Mouse (Mus musculus) stomach, postnatal 0 days (tissue): ENCODE results near the gene Hist1h2bk. TPM values are rescaled to one million over a fixed set of nuclear protein-coding genes. Genes with fewer than 3 reads are reported as not detected.
"Not testable (repeated sequence)": the region's sequence is repeated elsewhere in the genome, so short reads cannot be mapped to it uniquely, and the experiment has no call there.

ENCODE experiments used
- ATAC-seq: fragments of 200-750 bp; cut with Nextera tagmentation; 2 replicates; pipeline ENCODE4 v1.8.0; 2017; ENCODE audit not compliant: low FRiP score, low TSS enrichment
- DNase-seq: peaks from one replicate; pipeline ENCODE4 v3.0.0-alpha.2; 2016; ENCODE audit warnings: low spot score
- H3K27ac ChIP-seq: fragments of 300-500 bp; sonication (generic); replicated peaks from 2 replicates; pipeline ENCODE4 v1.5.1; 2014; ENCODE audit warnings: mild to moderate bottlenecking, control low read depth
- H3K27me3 ChIP-seq: fragments of 300-500 bp; sonication (generic); 2 replicates; pipeline ENCODE4 v1.6.1; 2014; ENCODE audit warnings: low read length; ENCODE audit not compliant: control insufficient read depth, insufficient read depth
- H3K36me3 ChIP-seq: fragments of 300-500 bp; sonication (generic); 2 replicates; pipeline ENCODE4 v1.6.1; 2014; ENCODE audit warnings: low read length, mixed read lengths; ENCODE audit not compliant: control insufficient read depth, insufficient read depth
- H3K4me1 ChIP-seq: fragments of 300-500 bp; sonication (generic); replicated peaks from 2 replicates; pipeline ENCODE4 v1.6.1; 2014; ENCODE audit warnings: antibody characterized with exemption; ENCODE audit not compliant: control insufficient read depth, insufficient read depth
- H3K4me2 ChIP-seq: fragments of 300-500 bp; sonication (generic); replicated peaks from 2 replicates; pipeline ENCODE4 v1.6.1; 2014; ENCODE audit warnings: low read depth, mild to moderate bottlenecking, control low read depth, moderate library complexity
- H3K4me3 ChIP-seq: fragments of 300-500 bp; sonication (generic); 2 replicates; pipeline ENCODE4 v1.5.1; 2014; ENCODE audit warnings: low read depth, low read length, control low read depth
- H3K9ac ChIP-seq: fragments of 300-500 bp; sonication (generic); 2 replicates; pipeline ENCODE4 v1.6.1; 2014; ENCODE audit warnings: mild to moderate bottlenecking, low read length, control low read depth, mixed read lengths
- H3K9me3 ChIP-seq: fragments of 300-500 bp; sonication (generic); 2 replicates; pipeline ENCODE4 v1.6.1; 2016; ENCODE audit warnings: low read length; ENCODE audit not compliant: control insufficient read depth
- CTCF ChIP-seq: IDR thresholded peaks from 2 replicates; pipeline ENCODE4 v1.5.1; 2016; ENCODE audit warnings: antibody characterized with exemption, low read depth, mild to moderate bottlenecking, moderate library complexity
- EP300 ChIP-seq: optimal IDR thresholded peaks from 2 replicates; pipeline ENCODE3; 2016; ENCODE audit warnings: antibody characterized with exemption
- WGBS: fragments of 180-500 bp; shearing (Covaris S2); extraction: QIAGEN DNeasy Blood & Tissue Kit; methylation state at CpG from one replicate; pipeline ENCODE4 v1.1.7; 2014; 5-methylcytosine and 5-hydroxymethylcytosine counted together
- microRNA-seq: library from miRNA; unstranded; fragments of <30 nt; microRNA quantifications from one replicate; pipeline ENCODE4, GENCODE M21; 2016
- polyA plus RNA-seq: library from polyadenylated mRNA; unstranded; fragments of >200 nt; fragmentation: Nextera tagmentation; extraction: Ambion mirVana; gene quantifications from 2 replicates; pipeline ENCODE4 v1.2.1, GENCODE M21; 2015

The Hist1h2bk gene
- polyA plus RNA-seq, 1 experiment from 2014 or later = 0.99 TPM

GRCm38 (mm10) chr13:22050591-22051522 is 15.2 kb downstream of the Hist1h2bk start:
- Histone ChIP-seq H3K36me3 (no peaks in the 10 kb centered on the region), H3K4me3 (peak overlapping the region; percentile 40), H3K9ac (peak overlapping the region; percentile 48), H3K4me1 (no peaks in the 10 kb centered on the region), H3K27me3 (no peaks in the 10 kb centered on the region), H3K4me2 (peak overlapping the region; percentile 67), H3K9me3 (no peaks in the 10 kb centered on the region), H3K27ac (peak overlapping the region; percentile 45)
- ATAC-seq (peak; percentile 95), DNase-seq (peak; percentile 93)
- WGBS = under 1% methylated on average over 52 of the region's 52 CpGs
- TF ChIP-seq EP300 (no peak), CTCF (peak; percentile 85)

- no peaks in the 10 kb centered on the region for H3K4me1 ChIP-seq
- TF ChIP-seq CTCF = no peak
- TF ChIP-seq EP300 = no peak
- H3K27ac ChIP-seq = peak overlapping the region; percentile 45
- H3K36me3 ChIP-seq = no peaks in the 10 kb centered on the region
- peak overlapping the region; percentile 40 for H3K4me3 ChIP-seq
- H3K9me3 ChIP-seq = no peaks in the 10 kb centered on the region
- DNase-seq (no peak), ATAC-seq (no peak)
- WGBS = 12% methylated on average over 5 of the region's 5 CpGs
- no peaks in the 10 kb centered on the region for H3K27me3 ChIP-seq
- peak overlapping the region; percentile 48 for H3K9ac ChIP-seq
- H3K4me2 ChIP-seq = peak overlapping the region; percentile 67
Measured at GRCm38 (mm10) chr13:22051523-22051859, 15.8 kb downstream of the Hist1h2bk start.

GRCm38 (mm10) chr13:22053754-22054153 is 18.1 kb downstream of the Hist1h2bk start:
- WGBS = 95% methylated on average over 1 of the region's 1 CpGs
- no peak for ATAC-seq

GRCm38 (mm10) chr13:22061422-22061821 is 25.8 kb downstream of the Hist1h2bk start:
- no peak for DNase-seq
- H3K27me3 ChIP-seq = no peaks in the 10 kb centered on the region
- no peak overlapping the region for H3K9ac ChIP-seq
- H3K9me3 ChIP-seq = no peaks in the 10 kb centered on the region
- H3K27ac ChIP-seq = no peak overlapping the region
- no peak for ATAC-seq
- TF ChIP-seq EP300 (no peak), CTCF (no peak)
- H3K4me1 ChIP-seq = no peaks in the 10 kb centered on the region
- H3K4me2 ChIP-seq = no peak overlapping the region
- 63% methylated on average over 1 of the region's 1 CpGs for WGBS
- H3K36me3 ChIP-seq = no peaks in the 10 kb centered on the region
- H3K4me3 ChIP-seq = no peak overlapping the region

More at GRCm38 (mm10) chr13:22053754-22054153, 18.1 kb downstream of the Hist1h2bk start:
- Histone ChIP-seq H3K9me3 (no peaks in the 10 kb centered on the region), H3K4me1 (no peaks in the 10 kb centered on the region), H3K4me2 (no peak overlapping the region), H3K4me3 (no peak overlapping the region), H3K27me3 (no peaks in the 10 kb centered on the region), H3K9ac (no peak overlapping the region), H3K36me3 (no peaks in the 10 kb centered on the region), H3K27ac (no peak overlapping the region)
- TF ChIP-seq CTCF = no peak
- no peak for TF ChIP-seq EP300
- DNase-seq = no peak

- ATAC-seq = no peak
- WGBS = 53% methylated on average over 1 of the region's 1 CpGs
- no peak overlapping the region for H3K27ac ChIP-seq
- H3K9me3 ChIP-seq = no peaks in the 10 kb centered on the region
- no peaks in the 10 kb centered on the region for H3K36me3 ChIP-seq
- no peak overlapping the region for H3K4me2 ChIP-seq
- DNase-seq = no peak
- TF ChIP-seq CTCF = no peak
- no peak for TF ChIP-seq EP300
- H3K27me3 ChIP-seq = no peaks in the 10 kb centered on the region
- H3K4me1 ChIP-seq = no peaks in the 10 kb centered on the region
- no peak overlapping the region for H3K9ac ChIP-seq
- no peak overlapping the region for H3K4me3 ChIP-seq
Measured at GRCm38 (mm10) chr13:22063468-22063867, 27.8 kb downstream of the Hist1h2bk start.

- H3K4me3 ChIP-seq, H3K4me1 ChIP-seq, H3K36me3 ChIP-seq, H3K4me2 ChIP-seq, ATAC-seq, H3K9me3 ChIP-seq, H3K27ac ChIP-seq, H3K9ac ChIP-seq, H3K27me3 ChIP-seq, DNase-seq: not testable (repeated sequence)
- 85% methylated on average over 1 of the region's 1 CpGs for whole genome bisulfite sequencing
Measured at GRCm38 (mm10) chr13:22084140-22084539, 48.5 kb downstream of the Hist1h2bk start, which contains the start of gene Vmn1r188. Gene Vmn1r188, plus strand, starts transcription at chr13:22084440.

Small RNA genes within 50 kb of the gene (microRNA-seq; reads per million reads assigned to microRNA genes)
- gene Gm26300 (not detected), gene Gm44390 (not detected), gene Gm44486 (not detected)

Other genes starting within 250 kb of the Hist1h2bk start
- gene Hist1h2an, start 248.7 kb upstream of the Hist1h2bk start, polyA plus RNA-seq = 1.4 and 1.6 TPM in 2 replicates
- gene Hist1h2bp, start 248.4 kb upstream of the Hist1h2bk start, polyA plus RNA-seq = 0.54 and 2.0 TPM in 2 replicates
- 7.7 and 9.9 TPM in 2 replicates for gene Hist1h2bq, start 225.7 kb upstream of the Hist1h2bk start, polyA plus RNA-seq
- gene Hist1h2ao, start 225.4 kb upstream of the Hist1h2bk start, polyA plus RNA-seq = 0.95 and 1.1 TPM in 2 replicates
- 1.1 TPM in 1 of 2 replicates, not detected in the other for gene Hist1h4m, start 224.1 kb upstream of the Hist1h2bk start, polyA plus RNA-seq
- gene Hist1h4n, start 203.7 kb upstream of the Hist1h2bk start, polyA plus RNA-seq = 4.0 and 4.6 TPM in 2 replicates
- 1,237 and 1,874 TPM in 2 replicates for gene Hist1h2ap, start 202.4 kb upstream of the Hist1h2bk start, polyA plus RNA-seq
- 8.1 and 10.0 TPM in 2 replicates for gene Hist1h2br, start 202.1 kb upstream of the Hist1h2bk start, polyA plus RNA-seq
- gene Zfp184, start 90.8 kb upstream of the Hist1h2bk start, polyA plus RNA-seq = 1.4 and 1.6 TPM in 2 replicates
- gene Pom121l2, start 54.7 kb upstream of the Hist1h2bk start, polyA plus RNA-seq = 0.05 TPM in 1 of 2 replicates, not detected in the other
- 0.51 and 0.65 TPM in 2 replicates for gene Prss16, start 26.1 kb upstream of the Hist1h2bk start, polyA plus RNA-seq
- gene Hist1h2ah, start 302 bp upstream of the Hist1h2bk start, polyA plus RNA-seq = 2.1 TPM in 1 of 2 replicates, not detected in the other
- gene Hist1h4i, start 5.5 kb downstream of the Hist1h2bk start, polyA plus RNA-seq = 5.8 and 5.9 TPM in 2 replicates
- gene Hist1h2ag, start 7.1 kb downstream of the Hist1h2bk start, polyA plus RNA-seq = 12.1 and 12.6 TPM in 2 replicates
- 1.1 and 3.7 TPM in 2 replicates for gene Hist1h2bj, start 7.3 kb downstream of the Hist1h2bk start, polyA plus RNA-seq
- gene Vmn1r188, start 48.6 kb downstream of the Hist1h2bk start, polyA plus RNA-seq = 0.04 TPM in 1 of 2 replicates, not detected in the other
- not detected in 2 replicates for gene Vmn1r189, start 70.0 kb downstream of the Hist1h2bk start, polyA plus RNA-seq
- not detected in 2 replicates for gene Vmn1r191, start 148.1 kb downstream of the Hist1h2bk start, polyA plus RNA-seq
- gene Vmn1r192, start 155.3 kb downstream of the Hist1h2bk start, polyA plus RNA-seq = not detected in 2 replicates
- 0.01 TPM in 1 of 2 replicates, not detected in the other for gene Vmn1r193, start 187.3 kb downstream of the Hist1h2bk start, polyA plus RNA-seq
- not detected in 2 replicates for gene Vmn1r194, start 208.3 kb downstream of the Hist1h2bk start, polyA plus RNA-seq
- gene Vmn1r195, start 234.7 kb downstream of the Hist1h2bk start, polyA plus RNA-seq = not detected in 2 replicates